Mouse (Mus musculus) embryonic stem cell, embryonic (primary cell): Measurements from ENCODE around the gene Tfip11.

ENCODE experiments used
- CTCF ChIA-PET, 4 experiments: fragments of 300-600 bp in 2 of 4; fragments of 350-600 bp in 2 of 4; sonication (Branson Sonifier 250); formaldehyde crosslinking; loops; one replicate each; lab custom pipeline; 2022; ENCODE audit warnings: inconsistent platforms in 2 of 4; lab: Charles Lee
- POLR2A ChIA-PET, 4 experiments: fragments of 300-600 bp in 2 of 4; fragments of 350-600 bp in 2 of 4; sonication (Branson Sonifier 250); formaldehyde crosslinking; loops; one replicate each; lab custom pipeline; 2022; ENCODE audit warnings: antibody characterized with exemption in 4 of 4, inconsistent platforms in 1 of 4; lab: Charles Lee

Tfip11 gene

GRCm38 (mm10) chr5:112325546-112326445 is at the start of gene Tfip11:
Tfip11 (plus strand) TSS chr5:112326358.
- CTCF ChIA-PET, result interaction anchor here in 3 of 4 experiments (0.7 to 1.8 kb wide), 3 partner anchors 10 to 844 kb away, joined by 3 to 9 read pairs (median 5); no protein-coding TSS in a partner anchor
- POLR2A ChIA-PET, result interaction anchor here in 3 of 4 experiments (0.6 to 2.0 kb wide), 13 partner anchors 8 to 83 kb away, joined by 3 to 10 read pairs (median 4); partner anchors contain the start of genes Hps4 (in 1 of the 3), Srrd (in 1 of the 3) and Tpst2 (in 1 of the 3)

- POLR2A ChIA-PET, result interaction anchor here (0.6 to 3.4 kb wide), 46 partner anchors 9 to 1828 kb away, joined by 3 to 40 read pairs (median 4); partner anchors contain the start of genes Fbrsl1 (in 1 of the 4), Hps4 (in 1 of the 4), Srrd (in 1 of the 4) and Tfip11 (in 1 of the 4)
- CTCF ChIA-PET, result interaction anchor here in 3 of 4 experiments (0.7 to 1.2 kb wide), 10 partner anchors 12 to 199 kb away, joined by 3 to 8 read pairs (median 3); no protein-coding TSS in a partner anchor
Measured at GRCm38 (mm10) chr5:112276907-112277348, 49.2 kb upstream of the Tfip11 start.

DNA sequence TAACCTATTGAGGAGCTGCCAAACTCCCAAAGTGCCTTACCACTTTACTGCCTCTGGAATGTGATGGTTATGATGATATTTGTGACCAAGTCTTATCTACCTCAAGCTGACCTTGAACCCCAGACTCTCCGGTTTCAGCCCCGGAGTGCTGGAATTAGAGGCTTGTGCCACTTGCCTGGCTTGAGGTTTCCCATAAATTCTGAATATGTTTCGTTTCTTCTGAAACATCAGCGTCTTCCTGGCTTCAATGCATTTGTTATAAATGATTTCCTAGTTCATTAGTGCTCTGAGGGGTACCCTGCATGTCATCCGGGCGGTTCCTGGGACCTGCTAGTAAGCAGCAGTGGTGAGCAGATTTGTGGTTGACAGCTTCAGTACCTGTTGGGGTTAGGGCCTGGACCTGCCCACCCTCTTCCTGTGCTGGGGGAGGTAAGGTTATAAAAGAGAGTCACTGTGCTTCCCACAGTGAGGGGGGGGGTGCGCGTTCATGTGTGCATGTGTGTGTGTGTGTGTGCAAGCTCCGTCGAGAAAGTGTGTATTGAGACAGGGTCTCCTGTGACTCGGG is 48.2 kb upstream of the Tfip11 start:
- ChIA-PET CTCF (interaction anchor here in 1 of 4 experiments (0.7 kb wide), 1 partner anchor 16 kb away, joined by 3 read pairs; no protein-coding TSS in a partner anchor), POLR2A (interaction anchor here in 2 of 4 experiments (1.0 to 3.4 kb wide), 5 partner anchors 8 to 42 kb away, joined by 3 to 40 read pairs (median 8); no protein-coding TSS in a partner anchor)

GRCm38 (mm10) chr5:112279181-112280021 is 46.8 kb upstream of the Tfip11 start:
- ChIA-PET CTCF (interaction anchor here in 2 of 4 experiments (0.5 to 1.4 kb wide), 2 partner anchors 39 to 786 kb away, joined by 4 read pairs; no protein-coding TSS in a partner anchor), POLR2A (interaction anchor here in 2 of 4 experiments (0.6 to 4.2 kb wide), 15 partner anchors 8 to 274 kb away, joined by 3 to 25 read pairs (median 3); no protein-coding TSS in a partner anchor)

DNA sequence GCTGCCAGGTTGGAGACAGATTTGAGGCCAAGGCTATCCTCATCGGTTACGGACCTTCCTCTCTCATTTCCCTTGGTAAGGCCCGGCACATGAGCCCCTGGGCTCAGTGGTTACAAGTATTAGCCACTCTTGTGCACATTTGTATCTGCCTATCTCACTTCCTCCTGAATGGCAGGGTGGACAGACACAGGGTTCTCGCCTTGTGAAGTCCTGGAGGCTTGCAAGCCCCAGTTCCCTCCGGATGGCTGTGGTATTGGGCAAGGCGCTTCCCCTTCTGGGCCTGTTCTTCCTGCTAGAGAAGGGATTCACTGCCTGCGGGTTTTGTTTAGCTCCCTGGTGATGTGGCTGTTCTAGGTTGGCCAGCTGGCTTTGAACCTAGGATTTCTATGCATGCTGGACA is 46.0 kb upstream of the Tfip11 start:
- ChIA-PET CTCF (interaction anchor here in 1 of 4 experiments (1.4 kb wide), 1 partner anchor 39 kb away, joined by 4 read pairs; no protein-coding TSS in a partner anchor), POLR2A (interaction anchor here in 2 of 4 experiments (1.0 to 4.2 kb wide), 11 partner anchors 7 to 78 kb away, joined by 3 to 25 read pairs (median 5); no protein-coding TSS in a partner anchor)

DNA sequence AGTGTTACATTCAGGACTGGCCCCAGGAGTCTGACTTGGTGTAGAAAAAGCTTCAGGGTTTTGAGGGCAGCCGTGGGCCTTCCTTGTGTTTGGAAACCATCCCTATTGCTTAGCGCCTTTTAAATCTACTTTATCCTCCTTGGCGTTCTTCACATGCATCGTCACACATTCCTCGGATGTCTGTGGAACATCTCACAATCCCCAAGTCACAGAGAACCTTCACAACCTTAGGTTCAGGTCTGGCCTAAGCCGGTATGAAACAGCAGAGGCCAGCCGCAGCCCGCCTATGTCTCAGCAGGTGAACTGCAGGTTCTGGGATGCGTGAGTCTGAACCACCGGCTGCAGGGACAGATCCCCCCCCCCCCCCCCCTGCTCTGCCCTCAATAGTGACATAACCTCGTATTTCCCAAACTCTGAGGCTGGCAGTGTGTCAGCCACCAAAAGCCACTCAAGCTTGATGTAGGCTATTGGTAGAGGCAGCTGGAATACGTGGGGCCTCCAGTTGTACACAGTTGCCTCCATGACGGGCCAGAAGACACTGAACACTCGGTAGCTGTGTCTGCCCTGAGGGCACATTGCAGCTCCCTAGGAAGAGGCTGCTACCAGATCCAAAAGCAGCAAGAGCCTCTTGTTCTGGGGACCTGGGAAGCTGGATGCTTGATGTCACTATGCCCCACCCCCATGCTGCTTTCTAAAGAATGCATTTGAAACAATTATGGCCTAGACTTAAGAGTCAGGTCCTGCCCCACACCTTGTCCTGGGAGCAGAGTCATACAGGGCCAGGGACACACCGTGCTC is 45.1 kb upstream of the Tfip11 start:
- ChIA-PET CTCF (interaction anchor here in 3 of 4 experiments (0.6 to 1.4 kb wide), 4 partner anchors 8 to 56 kb away, joined by 3 to 5 read pairs (median 4); no protein-coding TSS in a partner anchor), POLR2A (interaction anchor here in 3 of 4 experiments (0.6 to 4.2 kb wide), 17 partner anchors 8 to 1812 kb away, joined by 3 to 25 read pairs (median 4); partner anchors contain the start of gene Ep400 (in 1 of the 3))

- ChIA-PET POLR2A (interaction anchor here in 3 of 4 experiments (0.7 to 4.2 kb wide), 13 partner anchors 8 to 1813 kb away, joined by 3 to 25 read pairs (median 4); partner anchors contain the start of gene Ep400 (in 1 of the 3)), CTCF (interaction anchor here in 2 of 4 experiments (0.6 to 1.4 kb wide), 3 partner anchors 8 to 55 kb away, joined by 3 to 5 read pairs (median 3); no protein-coding TSS in a partner anchor)
Measured at GRCm38 (mm10) chr5:112281676-112282075, 44.5 kb upstream of the Tfip11 start.

DNA sequence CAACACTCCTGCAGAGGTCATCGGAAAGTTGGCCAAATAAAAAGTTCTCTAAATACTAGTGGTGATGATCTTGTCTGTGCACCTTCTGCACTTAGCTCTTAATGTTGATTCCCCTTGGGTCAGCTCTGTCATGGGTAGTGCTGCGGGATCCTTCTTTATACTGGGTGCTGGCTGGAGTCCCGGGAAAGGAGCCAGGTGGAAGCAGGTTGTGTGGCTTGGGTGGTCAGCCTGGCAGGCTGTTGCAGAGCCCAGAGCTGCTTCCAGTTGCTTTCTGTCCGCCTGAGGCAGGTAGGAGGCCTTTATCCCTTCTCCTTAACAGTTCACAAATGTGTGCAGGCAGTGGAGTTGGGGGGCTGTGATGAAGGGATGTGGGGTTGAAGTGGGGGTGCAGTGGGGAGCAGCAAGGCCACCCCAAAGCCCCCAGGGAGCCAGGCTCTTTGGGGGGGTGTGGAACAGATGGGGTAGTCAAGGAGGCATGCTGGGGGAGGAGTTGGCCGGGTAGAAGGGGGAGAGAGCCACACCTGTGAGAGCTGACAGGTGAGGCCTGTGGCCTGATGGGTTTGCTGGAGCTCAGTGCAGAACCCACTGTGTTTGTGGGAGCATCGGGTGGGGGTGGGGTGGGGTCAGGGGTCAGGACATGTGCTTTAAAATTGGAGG is 43.9 kb upstream of the Tfip11 start:
- POLR2A ChIA-PET, result interaction anchor here (0.6 to 4.2 kb wide), 10 partner anchors 8 to 1813 kb away, joined by 3 to 25 read pairs (median 4); partner anchors contain the start of gene Ep400 (in 1 of the 4)
- CTCF ChIA-PET, result interaction anchor here in 1 of 4 experiments (1.4 kb wide), 1 partner anchor 19 kb away, joined by 5 read pairs; no protein-coding TSS in a partner anchor

DNA sequence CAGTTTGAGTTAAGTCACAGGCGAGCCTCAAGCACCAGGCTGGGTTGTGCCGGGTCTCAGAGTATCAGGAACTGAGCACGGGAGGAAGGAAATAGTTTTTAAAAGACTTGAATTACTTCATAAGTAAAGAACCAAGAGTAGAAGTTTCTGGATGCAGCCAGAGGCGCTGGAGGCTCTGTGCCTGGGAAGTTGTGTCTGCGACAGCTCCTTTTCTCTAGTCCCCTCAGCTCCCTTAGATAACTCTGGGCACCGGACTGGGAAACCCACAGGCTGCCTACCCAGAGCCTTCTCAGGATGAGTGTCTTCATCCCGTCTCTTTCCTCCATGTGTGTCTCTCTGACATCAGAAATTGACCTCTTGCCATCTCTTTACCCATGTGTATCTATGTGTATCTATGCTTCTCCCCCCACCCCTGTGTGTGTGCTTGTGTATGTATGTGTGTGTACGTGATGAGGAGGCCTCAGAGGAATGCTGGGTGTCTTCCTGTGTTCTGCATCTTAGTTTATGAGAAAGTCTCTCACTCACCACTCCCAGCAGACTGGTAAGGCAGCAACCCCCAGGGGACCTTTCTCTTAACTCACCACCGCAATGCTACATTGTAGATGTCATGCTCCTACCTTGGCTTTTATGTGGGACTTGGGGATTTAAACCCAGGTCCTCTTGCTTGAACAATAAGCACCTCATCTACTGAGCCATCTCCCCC is 43.2 kb upstream of the Tfip11 start:
- ChIA-PET CTCF (interaction anchor here in 1 of 4 experiments (1.4 kb wide), 1 partner anchor 19 kb away, joined by 5 read pairs; no protein-coding TSS in a partner anchor), POLR2A (interaction anchor here in 3 of 4 experiments (0.6 to 4.2 kb wide), 10 partner anchors 9 to 1123 kb away, joined by 3 to 25 read pairs (median 4); no protein-coding TSS in a partner anchor)

- CTCF ChIA-PET, result interaction anchor here in 1 of 4 experiments (1.3 kb wide), 1 partner anchor 43 kb away, joined by 4 read pairs; no protein-coding TSS in a partner anchor
Measured at GRCm38 (mm10) chr5:112283543-112284202, 42.5 kb upstream of the Tfip11 start.

GRCm38 (mm10) chr5:112284203-112284582 is 42.0 kb upstream of the Tfip11 start:
- CTCF ChIA-PET, result interaction anchor here in 2 of 4 experiments (1.1 to 1.3 kb wide), 2 partner anchors 43 kb away, joined by 3 to 4 read pairs; no protein-coding TSS in a partner anchor

More at GRCm38 (mm10) chr5:112283543-112284202, 42.5 kb upstream of the Tfip11 start:
- POLR2A ChIA-PET, result interaction anchor here in 3 of 4 experiments (0.6 to 4.6 kb wide), 20 partner anchors 7 to 1598 kb away, joined by 3 to 40 read pairs (median 3); partner anchors contain the start of gene Tpst2 (in 1 of the 3)

DNA sequence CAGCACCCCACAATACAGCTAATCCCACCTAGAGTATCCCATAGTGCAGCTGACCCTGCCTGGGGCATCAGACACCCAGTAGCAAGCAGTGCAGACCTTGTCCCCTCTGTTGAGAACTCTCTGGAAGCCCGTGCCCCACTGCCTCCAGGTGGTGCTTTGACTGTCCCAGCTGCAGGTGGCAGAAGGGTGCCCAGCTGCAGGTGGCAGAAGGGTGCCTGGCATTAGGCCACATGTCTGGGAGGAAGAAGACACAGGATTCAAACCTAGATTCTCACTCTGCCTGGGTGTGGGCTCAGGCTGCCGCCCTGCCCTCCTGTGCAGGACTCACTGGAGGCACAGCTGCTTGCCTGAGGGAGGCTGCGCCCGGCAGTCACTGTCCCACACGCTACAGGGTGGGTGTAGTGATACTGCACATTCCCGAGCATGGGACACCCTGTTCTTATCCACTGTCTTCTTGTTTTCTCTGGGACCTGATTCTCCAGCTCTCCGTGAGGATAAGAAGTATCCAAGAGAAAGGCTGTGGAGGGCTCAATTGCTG is 40.5 kb upstream of the Tfip11 start:
- CTCF ChIA-PET, result interaction anchor here in 1 of 4 experiments (1.1 kb wide), 1 partner anchor 45 kb away, joined by 3 read pairs; no protein-coding TSS in a partner anchor

More at GRCm38 (mm10) chr5:112284203-112284582, 42.0 kb upstream of the Tfip11 start:
- POLR2A ChIA-PET, result interaction anchor here (0.6 to 4.6 kb wide), 19 partner anchors 7 to 1599 kb away, joined by 3 to 40 read pairs (median 3); partner anchors contain the start of gene Tpst2 (in 1 of the 4)

DNA sequence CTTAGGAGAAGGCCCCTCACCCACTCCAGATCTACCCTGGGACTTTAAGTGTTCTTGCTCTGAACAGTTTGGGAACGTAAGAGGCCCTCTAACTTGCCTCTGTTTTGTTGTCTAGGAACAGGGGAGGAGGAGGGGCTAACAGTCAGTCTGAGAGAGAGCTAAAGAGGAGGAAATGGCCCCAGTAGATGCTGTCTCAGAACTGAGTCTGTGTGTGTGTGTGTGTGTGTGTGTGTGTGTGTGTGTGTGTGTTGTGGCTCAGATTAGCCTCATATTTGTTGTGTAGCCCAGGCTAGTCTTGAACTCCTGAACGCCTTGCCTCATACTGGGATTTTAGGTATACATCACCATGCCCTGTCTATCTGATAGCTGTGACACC is 39.6 kb upstream of the Tfip11 start:
- ChIA-PET CTCF (interaction anchor here in 2 of 4 experiments (0.7 to 0.9 kb wide), 3 partner anchors 46 to 1095 kb away, joined by 3 to 5 read pairs (median 4); no protein-coding TSS in a partner anchor), POLR2A (interaction anchor here in 2 of 4 experiments (0.6 to 4.6 kb wide), 15 partner anchors 8 to 582 kb away, joined by 3 to 40 read pairs (median 4); partner anchors contain the start of gene Tpst2 (in 2 of the 2))

More for the DNA sequence above, 40.5 kb upstream of the Tfip11 start:
- POLR2A ChIA-PET, result interaction anchor here in 2 of 4 experiments (0.7 to 4.6 kb wide), 6 partner anchors 9 to 70 kb away, joined by 3 to 40 read pairs (median 7); partner anchors contain the start of genes Gm6583 (in 1 of the 2) and Tpst2 (in 1 of the 2)
